Mouse (Mus musculus): ENCODE measurements around the gene Sgms1. TPM values are rescaled to one million over a fixed set of nuclear protein-coding genes. Genes with fewer than 3 reads are reported as not detected.

The Sgms1 gene
- polyA plus RNA-seq, 1 experiment, result 5.3 TPM

DNA sequence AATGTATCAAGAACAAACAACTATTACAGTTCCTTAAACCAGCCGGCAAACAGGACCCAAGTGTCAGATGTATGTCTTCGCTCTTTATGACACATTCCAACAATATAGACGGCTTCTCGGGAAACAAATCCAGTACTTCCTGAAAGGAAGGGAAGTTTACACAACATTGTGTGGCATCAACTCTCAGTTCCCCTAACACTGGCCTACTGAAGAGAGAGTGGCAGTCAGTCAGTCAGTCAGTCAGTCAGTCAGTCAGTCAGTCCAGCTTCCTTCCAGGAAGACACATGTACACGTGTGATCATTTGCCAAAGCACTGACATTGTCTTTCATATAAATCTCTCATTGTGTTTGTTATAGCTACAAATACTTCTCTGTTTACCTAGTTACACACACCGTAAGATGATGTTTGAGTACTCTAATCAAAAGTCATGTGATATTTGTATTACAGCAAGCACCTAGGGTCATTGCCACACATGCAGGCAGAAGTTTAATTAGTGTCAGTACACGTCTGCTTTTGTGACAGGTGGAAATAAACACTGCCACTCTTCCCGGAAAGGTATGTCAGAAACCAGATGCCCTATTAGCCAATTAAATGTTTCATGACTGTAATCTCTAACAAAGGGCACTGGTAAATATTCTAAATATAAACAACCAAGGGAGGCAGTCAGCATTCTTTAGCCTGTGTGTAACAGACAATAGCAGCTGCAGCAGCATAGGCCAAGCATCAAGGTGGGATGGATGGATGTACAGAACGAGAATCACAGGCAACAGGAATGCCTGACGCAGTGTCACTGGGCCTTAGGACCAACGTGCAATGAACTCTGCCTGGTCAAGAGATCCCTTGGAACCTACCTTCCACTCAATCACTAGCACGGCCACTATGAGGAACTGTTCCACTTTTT, 174.4 kb downstream of the Sgms1 start:
- Histone ChIP-seq H3K79me2 (ENCODE audit: control insufficient read depth, insufficient read depth) (peaks cover under 1% of the 10 kb centered on the region), H3K4me3 (ENCODE audit: insufficient read depth, poor library complexity, severe bottlenecking) (no peak overlapping the region), H3K27me3 (ENCODE audit: control insufficient read depth, insufficient read depth, insufficient read length) (no peaks in the 10 kb centered on the region), H3K36me3 (ENCODE audit: control insufficient read depth, insufficient read depth) (no peaks in the 10 kb centered on the region), H3ac (ENCODE audit: control insufficient read depth, insufficient read length, low read depth) (no peak overlapping the region), H3K79me3 (ENCODE audit: low read depth) (no peaks in the 10 kb centered on the region)
- TF ChIP-seq MYOD1 (IDR thresholded peaks at IDR 0.05; ENCODE audit: control insufficient read depth, insufficient read length, low read depth) (no peak), CEBPB (IDR thresholded peaks at IDR 0.05; ENCODE audit: low read depth) (no peak), CTCF (IDR thresholded peaks at IDR 0.05; ENCODE audit: control insufficient read depth, insufficient read depth, insufficient read length) (no peak), MYOG (IDR thresholded peaks at IDR 0.05; ENCODE audit: control insufficient read depth, extremely low read depth, insufficient read length) (no peak)

DNA sequence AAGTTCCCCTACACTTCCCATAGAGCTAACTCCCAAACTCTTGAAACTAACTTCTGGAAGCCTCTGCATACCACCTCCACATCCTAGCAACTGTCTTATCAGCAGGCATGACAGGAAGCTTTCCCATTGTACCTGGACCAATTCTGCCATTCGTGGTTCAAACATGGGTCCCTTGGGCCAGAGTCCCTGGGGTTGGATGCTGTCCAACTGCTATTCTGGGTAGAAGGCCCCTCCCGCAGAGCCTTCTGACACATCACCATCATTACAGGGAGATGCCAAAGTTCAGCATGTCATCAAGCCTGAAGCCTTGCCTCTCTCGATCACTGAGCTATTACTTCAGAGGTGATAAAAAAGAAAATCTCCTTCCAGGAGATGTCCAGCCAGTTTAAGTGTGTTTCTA, 175.9 kb downstream of the Sgms1 start:
- TF ChIP-seq MAX (IDR thresholded peaks at IDR 0.05) (no peak), MYOD1 (IDR thresholded peaks at IDR 0.05; ENCODE audit: control insufficient read depth, insufficient read length, low read depth) (no peak), CEBPB (IDR thresholded peaks at IDR 0.05; ENCODE audit: low read depth) (no peak), USF1 (IDR thresholded peaks at IDR 0.05; ENCODE audit: low read depth) (no peak), FOSL1 (IDR thresholded peaks at IDR 0.05; ENCODE audit: insufficient read depth, low read length, poor library complexity, severe bottlenecking) (no peak), MYOG (IDR thresholded peaks at IDR 0.05; ENCODE audit: control insufficient read depth, extremely low read depth, insufficient read length) (no peak), CTCF (IDR thresholded peaks at IDR 0.05; ENCODE audit: control insufficient read depth, insufficient read depth, insufficient read length) (no peak)
- H3ac ChIP-seq (ENCODE audit: control insufficient read depth, insufficient read length, low read depth), result no peak overlapping the region
- no peaks in the 10 kb centered on the region for H3K27me3 ChIP-seq (ENCODE audit: control insufficient read depth, insufficient read depth, insufficient read length)
- no peak overlapping the region for H3K4me3 ChIP-seq (ENCODE audit: insufficient read depth, poor library complexity, severe bottlenecking)
- peaks cover 6% of the 10 kb centered on the region for H3K79me3 ChIP-seq (ENCODE audit: low read depth)
- peaks cover 10% of the 10 kb centered on the region for H3K79me2 ChIP-seq (ENCODE audit: control insufficient read depth, insufficient read depth)
- no peaks in the 10 kb centered on the region for H3K36me3 ChIP-seq (ENCODE audit: control insufficient read depth, insufficient read depth)

- Histone ChIP-seq H3K27me3 (ENCODE audit: control insufficient read depth, insufficient read depth, insufficient read length) (no peaks in the 10 kb centered on the region), H3K36me3 (ENCODE audit: control insufficient read depth, insufficient read depth) (no peaks in the 10 kb centered on the region), H3K79me2 (ENCODE audit: control insufficient read depth, insufficient read depth) (peaks cover 10% of the 10 kb centered on the region), H3K79me3 (ENCODE audit: low read depth) (peaks cover 6% of the 10 kb centered on the region), H3K4me3 (ENCODE audit: insufficient read depth, poor library complexity, severe bottlenecking) (peak overlapping the region; percentile 31), H3ac (ENCODE audit: control insufficient read depth, insufficient read length, low read depth) (peak overlapping the region; percentile 45)
- TF ChIP-seq FOSL1 (IDR thresholded peaks at IDR 0.05; ENCODE audit: insufficient read depth, low read length, poor library complexity, severe bottlenecking), result no peak
- TF ChIP-seq MYOG (IDR thresholded peaks at IDR 0.05; ENCODE audit: control insufficient read depth, extremely low read depth, insufficient read length), result no peak
- no peak for TF ChIP-seq CEBPB (IDR thresholded peaks at IDR 0.05; ENCODE audit: low read depth)
- TF ChIP-seq MYOD1 (IDR thresholded peaks at IDR 0.05; ENCODE audit: control insufficient read depth, insufficient read length, low read depth), result no peak
- no peak for TF ChIP-seq USF1 (IDR thresholded peaks at IDR 0.05; ENCODE audit: low read depth)
- TF ChIP-seq MAX (IDR thresholded peaks at IDR 0.05), result no peak
- TF ChIP-seq CTCF (IDR thresholded peaks at IDR 0.05; ENCODE audit: control insufficient read depth, insufficient read depth, insufficient read length), result no peak
Measured at GRCm38 (mm10) chr19:32211293-32211585, 178.3 kb downstream of the Sgms1 start.

GRCm38 (mm10) chr19:32210450-32211292, 178.8 kb downstream of the Sgms1 start:
- Histone ChIP-seq H3K36me3 (ENCODE audit: control insufficient read depth, insufficient read depth) (no peaks in the 10 kb centered on the region), H3K79me3 (ENCODE audit: low read depth) (peaks cover 6% of the 10 kb centered on the region), H3K79me2 (ENCODE audit: control insufficient read depth, insufficient read depth) (peaks cover 10% of the 10 kb centered on the region), H3K4me3 (ENCODE audit: insufficient read depth, poor library complexity, severe bottlenecking) (peak overlapping the region; percentile 31), H3ac (ENCODE audit: control insufficient read depth, insufficient read length, low read depth) (peak overlapping the region; percentile 56), H3K27me3 (ENCODE audit: control insufficient read depth, insufficient read depth, insufficient read length) (no peaks in the 10 kb centered on the region)
- TF ChIP-seq MAX (IDR thresholded peaks at IDR 0.05), result peak; percentile 13
- TF ChIP-seq MYOD1 (IDR thresholded peaks at IDR 0.05; ENCODE audit: control insufficient read depth, insufficient read length, low read depth), result peak; percentile 12
- no peak for TF ChIP-seq CTCF (IDR thresholded peaks at IDR 0.05; ENCODE audit: control insufficient read depth, insufficient read depth, insufficient read length)

DNA sequence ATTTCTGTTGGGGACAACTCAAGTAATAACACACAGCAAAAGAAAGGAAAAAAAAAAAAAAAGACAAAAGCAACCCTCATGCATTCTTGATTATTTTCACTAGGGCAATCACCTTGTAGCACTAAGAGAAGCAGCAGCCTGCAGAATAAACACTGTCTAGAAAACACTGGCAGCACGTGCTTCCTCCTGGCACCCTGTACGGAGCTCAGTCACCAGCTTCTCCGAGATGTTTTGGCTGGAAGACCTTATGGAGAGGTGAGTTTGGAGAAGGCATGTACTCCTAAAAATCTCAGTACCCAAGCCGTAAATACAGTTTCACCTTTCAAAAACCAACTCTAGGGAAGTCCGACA, 179.4 kb downstream of the Sgms1 start:
- peaks cover 6% of the 10 kb centered on the region for H3K79me3 ChIP-seq (ENCODE audit: low read depth)
- peak overlapping the region; percentile 56 for H3ac ChIP-seq (ENCODE audit: control insufficient read depth, insufficient read length, low read depth)
- peaks cover 10% of the 10 kb centered on the region for H3K79me2 ChIP-seq (ENCODE audit: control insufficient read depth, insufficient read depth)
- H3K27me3 ChIP-seq (ENCODE audit: control insufficient read depth, insufficient read depth, insufficient read length), result no peaks in the 10 kb centered on the region
- H3K4me3 ChIP-seq (ENCODE audit: insufficient read depth, poor library complexity, severe bottlenecking), result peak overlapping the region; percentile 31
- TF ChIP-seq CTCF (IDR thresholded peaks at IDR 0.05; ENCODE audit: control insufficient read depth, insufficient read depth, insufficient read length), result no peak
- TF ChIP-seq MAX (IDR thresholded peaks at IDR 0.05), result peak; percentile 69
- H3K36me3 ChIP-seq (ENCODE audit: control insufficient read depth, insufficient read depth), result no peaks in the 10 kb centered on the region

All from C2C12 (cell line).